Mouse (Mus musculus): ENCODE data around the gene Pde6h.

DNA sequence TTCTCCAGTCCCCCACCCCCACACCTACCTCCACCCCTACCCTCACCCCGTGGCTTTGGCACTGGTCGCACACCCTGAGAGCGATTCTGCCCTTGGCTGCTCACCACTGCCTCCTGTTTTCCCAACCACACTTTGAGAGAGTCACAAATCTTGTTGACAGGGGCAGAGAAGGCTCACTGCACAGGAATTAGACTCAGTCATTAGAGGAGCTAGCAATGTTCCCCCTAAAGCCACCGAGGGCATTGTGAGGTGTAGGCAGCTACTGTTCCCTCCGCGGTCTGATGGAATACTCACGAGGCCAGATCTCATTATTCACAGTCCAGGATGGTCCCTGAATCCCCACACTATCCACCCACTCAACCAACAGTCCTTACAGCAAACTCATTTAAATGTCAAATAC is 33.4 kb downstream of the Pde6h start:
- TF ChIP-seq CHD1 (IDR thresholded peaks at IDR 0.05; ENCODE audit: low read depth, low read length) (no peak), MAZ (IDR thresholded peaks at IDR 0.05; ENCODE audit: low read depth, low read length) (no peak), POLR2A (IDR thresholded peaks at IDR 0.05; ENCODE audit: low read depth, low read length) (no peak), ETS1 (conservative IDR thresholded peaks at IDR 0.05; ENCODE audit: low read depth, low read length) (no peak), TCF12 (IDR thresholded peaks at IDR 0.05; ENCODE audit: low read depth, low read length) (no peak), CTCF (conservative IDR thresholded peaks at IDR 0.05 in 1 of 2, IDR thresholded peaks at IDR 0.05 in 1 of 2; ENCODE audit: low read depth in 2 of 2, low read length in 2 of 2) (no peak), ZC3H11A (IDR thresholded peaks at IDR 0.05; ENCODE audit: low read depth, low read length) (no peak), SMC3 (IDR thresholded peaks at IDR 0.05; ENCODE audit: low read depth, low read length) (no peak), ELF1 (IDR thresholded peaks at IDR 0.05; ENCODE audit: low read depth, low read length) (no peak), UBTF (IDR thresholded peaks at IDR 0.05; ENCODE audit: low read depth, low read length) (no peak), GABPA (IDR thresholded peaks at IDR 0.05; ENCODE audit: insufficient replicate concordance, low read depth, low read length) (no peak), IRF4 (IDR thresholded peaks at IDR 0.05; ENCODE audit: low read depth, low read length) (no peak)
